Mouse (Mus musculus): ENCODE results near the gene Map3k3. TPM values are rescaled to one million over a fixed set of nuclear protein-coding genes. Genes with fewer than 3 reads are reported as not detected.
A peak's percentile ranks its signal among the peaks of the same experiment; 100 is the strongest.

Gene Map3k3
- polyA plus RNA-seq, 1 experiment from 2014 or later = 27.3 TPM

GRCm38 (mm10) chr11:106159216-106159920 lies 75.0 kb downstream of the Map3k3 start:
- H3K27ac ChIP-seq = peak overlapping the region; percentile 100
- 3% methylated on average over 23 of the region's 25 CpGs for WGBS
- H3K4me1 ChIP-seq (replicated peaks) = peaks cover 47% of the 10 kb centered on the region
- peaks cover 67% of the 10 kb centered on the region for H3K36me3 ChIP-seq
- peak overlapping the region; percentile 95 for H3K4me2 ChIP-seq
- H3K4me3 ChIP-seq (replicated peaks) = peak overlapping the region; percentile 85
- H3K9me3 ChIP-seq = no peaks in the 10 kb centered on the region
- ATAC-seq (ENCODE audit: insufficient number of reproducible peaks, insufficient read depth, low FRiP score, low TSS enrichment, low read depth) = peak; percentile 58
- no peaks in the 10 kb centered on the region for H3K27me3 ChIP-seq
- peak overlapping the region; percentile 98 for H3K9ac ChIP-seq (replicated peaks)

- Histone ChIP-seq H3K4me3 (replicated peaks) (peak overlapping the region; percentile 85), H3K4me2 (peak overlapping the region; percentile 95), H3K36me3 (peaks cover 67% of the 10 kb centered on the region), H3K27me3 (no peaks in the 10 kb centered on the region), H3K27ac (peak overlapping the region; percentile 100), H3K4me1 (replicated peaks) (peaks cover 47% of the 10 kb centered on the region), H3K9ac (replicated peaks) (peak overlapping the region; percentile 98), H3K9me3 (no peaks in the 10 kb centered on the region)
- under 1% methylated on average over 104 of the region's 106 CpGs for whole genome bisulfite sequencing
- ATAC-seq (ENCODE audit: insufficient number of reproducible peaks, insufficient read depth, low FRiP score, low TSS enrichment, low read depth) = peak; percentile 35
Measured at GRCm38 (mm10) chr11:106159921-106160840, 75.8 kb downstream of the Map3k3 start.

- 29% methylated on average over 22 of the region's 22 CpGs for WGBS
- Histone ChIP-seq H3K27ac (peak within 1 kb of the TSS; percentile 100), H3K36me3 (peaks cover 67% of the 10 kb centered on the region), H3K4me3 (replicated peaks) (peak within 1 kb of the TSS; percentile 85), H3K27me3 (no peaks in the 10 kb centered on the region), H3K4me2 (peak within 1 kb of the TSS; percentile 95), H3K9me3 (no peaks in the 10 kb centered on the region), H3K9ac (replicated peaks) (peak within 1 kb of the TSS; percentile 98), H3K4me1 (replicated peaks) (peaks cover 43% of the 10 kb centered on the region)
- ATAC-seq (ENCODE audit: insufficient number of reproducible peaks, insufficient read depth, low FRiP score, low TSS enrichment, low read depth) = peak; percentile 7; the same call in 1 of the 2 replicates
Measured at GRCm38 (mm10) chr11:106160841-106161721, 76.7 kb downstream of the Map3k3 start, which contains the start of the genes Gm10840 and Limd2. TSS of gene Gm10840 (plus strand) at chr11:106160850. TSS of gene Limd2 (minus strand) at chr11:106160860.

- Histone ChIP-seq H3K9me3 (no peaks in the 10 kb centered on the region), H3K9ac (replicated peaks) (no peak overlapping the region), H3K4me3 (replicated peaks) (no peak overlapping the region), H3K36me3 (peaks cover 67% of the 10 kb centered on the region), H3K27ac (peak overlapping the region; percentile 100; the same call in 1 of the 2 replicates), H3K27me3 (no peaks in the 10 kb centered on the region), H3K4me1 (replicated peaks) (peaks cover 36% of the 10 kb centered on the region), H3K4me2 (no peak overlapping the region)
- ATAC-seq (ENCODE audit: insufficient number of reproducible peaks, insufficient read depth, low FRiP score, low TSS enrichment, low read depth) = no peak
- WGBS = 82% methylated on average over 2 of the region's 2 CpGs
Measured at GRCm38 (mm10) chr11:106162237-106162636, 77.8 kb downstream of the Map3k3 start.

- ATAC-seq (ENCODE audit: insufficient number of reproducible peaks, insufficient read depth, low FRiP score, low TSS enrichment, low read depth) = no peak
- Histone ChIP-seq H3K9ac (replicated peaks) (no peak overlapping the region), H3K4me2 (no peak overlapping the region), H3K4me1 (replicated peaks) (peaks cover 25% of the 10 kb centered on the region), H3K27me3 (no peaks in the 10 kb centered on the region), H3K4me3 (replicated peaks) (no peak overlapping the region), H3K9me3 (no peaks in the 10 kb centered on the region), H3K27ac (no peak overlapping the region), H3K36me3 (peaks cover 65% of the 10 kb centered on the region)
- WGBS = 80% methylated on average over 4 of the region's 4 CpGs
Measured at GRCm38 (mm10) chr11:106163546-106163945, 79.1 kb downstream of the Map3k3 start.

- Histone ChIP-seq H3K9ac (replicated peaks) (no peak overlapping the region), H3K4me2 (no peak overlapping the region), H3K36me3 (peaks cover 69% of the 10 kb centered on the region), H3K27ac (no peak overlapping the region), H3K4me1 (replicated peaks) (peaks cover 17% of the 10 kb centered on the region), H3K27me3 (no peaks in the 10 kb centered on the region), H3K4me3 (replicated peaks) (no peak overlapping the region), H3K9me3 (no peaks in the 10 kb centered on the region)
- 90% methylated on average over 16 of the region's 16 CpGs for WGBS
- no peak for ATAC-seq (ENCODE audit: insufficient number of reproducible peaks, insufficient read depth, low FRiP score, low TSS enrichment, low read depth)
Measured at GRCm38 (mm10) chr11:106164601-106165180, 80.3 kb downstream of the Map3k3 start.

- H3K9ac ChIP-seq (replicated peaks) = no peak overlapping the region
- H3K4me3 ChIP-seq (replicated peaks) = no peak overlapping the region
- no peaks in the 10 kb centered on the region for H3K4me1 ChIP-seq (replicated peaks)
- no peak for ATAC-seq (ENCODE audit: insufficient number of reproducible peaks, insufficient read depth, low FRiP score, low TSS enrichment, low read depth)
- H3K4me2 ChIP-seq = no peak overlapping the region
- H3K36me3 ChIP-seq = peaks cover 85% of the 10 kb centered on the region
- no peak overlapping the region for H3K27ac ChIP-seq
- 90% methylated on average over 5 of the region's 5 CpGs for WGBS
- H3K9me3 ChIP-seq = no peaks in the 10 kb centered on the region
- no peaks in the 10 kb centered on the region for H3K27me3 ChIP-seq
Measured at GRCm38 (mm10) chr11:106167435-106167834, 83.0 kb downstream of the Map3k3 start.

GRCm38 (mm10) chr11:106170807-106171206 lies 86.4 kb downstream of the Map3k3 start:
- Histone ChIP-seq H3K27ac (no peak overlapping the region), H3K4me2 (no peak overlapping the region), H3K4me1 (replicated peaks) (0 out of 2 replicates have a peak, but pooled peaks cover 6% of the 10 kb centered on the region), H3K36me3 (peaks cover 62% of the 10 kb centered on the region), H3K4me3 (replicated peaks) (no peak overlapping the region), H3K27me3 (no peaks in the 10 kb centered on the region), H3K9me3 (no peaks in the 10 kb centered on the region), H3K9ac (replicated peaks) (no peak overlapping the region)
- ATAC-seq (ENCODE audit: insufficient number of reproducible peaks, insufficient read depth, low FRiP score, low TSS enrichment, low read depth) = no peak
- WGBS = 79% methylated on average over 7 of the region's 7 CpGs

- Histone ChIP-seq H3K4me3 (replicated peaks) (no peak overlapping the region), H3K27ac (no peak overlapping the region), H3K9ac (replicated peaks) (no peak overlapping the region), H3K4me1 (replicated peaks) (0 out of 2 replicates have a peak, but pooled peaks cover 6% of the 10 kb centered on the region), H3K9me3 (no peaks in the 10 kb centered on the region), H3K27me3 (no peaks in the 10 kb centered on the region), H3K36me3 (peaks cover 38% of the 10 kb centered on the region), H3K4me2 (no peak overlapping the region)
- WGBS = 94% methylated on average over 2 of the region's 2 CpGs
- no peak for ATAC-seq (ENCODE audit: insufficient number of reproducible peaks, insufficient read depth, low FRiP score, low TSS enrichment, low read depth)
Measured at GRCm38 (mm10) chr11:106173228-106173627, 88.8 kb downstream of the Map3k3 start.

- H3K9me3 ChIP-seq = no peaks in the 10 kb centered on the region
- peaks cover 33% of the 10 kb centered on the region for H3K36me3 ChIP-seq
- 74% methylated on average over 5 of the region's 5 CpGs for WGBS
- H3K9ac ChIP-seq (replicated peaks) = no peak overlapping the region
- H3K4me3 ChIP-seq (replicated peaks) = no peak overlapping the region
- H3K27me3 ChIP-seq = no peaks in the 10 kb centered on the region
- no peak overlapping the region for H3K4me2 ChIP-seq
- ATAC-seq (ENCODE audit: insufficient number of reproducible peaks, insufficient read depth, low FRiP score, low TSS enrichment, low read depth) = no peak
- H3K27ac ChIP-seq = no peak overlapping the region
- 0 out of 2 replicates have a peak, but pooled peaks cover 6% of the 10 kb centered on the region for H3K4me1 ChIP-seq (replicated peaks)
Measured at GRCm38 (mm10) chr11:106174372-106174771, 90.0 kb downstream of the Map3k3 start.
